Mouse (Mus musculus) limb, embryonic 15.5 days (tissue): ENCODE data around the gene Trip4. TPM values are rescaled to one million over a fixed set of nuclear protein-coding genes. Genes with fewer than 3 reads are reported as not detected.

ENCODE experiments used
- ATAC-seq: fragments of 200-750 bp; cut with Nextera tagmentation; 2 replicates; pipeline ENCODE4 v1.8.0; 2017; ENCODE audit warnings: low read depth, moderate TSS enrichment; ENCODE audit not compliant: insufficient number of reproducible peaks, low FRiP score, low TSS enrichment
- H3K27ac ChIP-seq: fragments of 300-500 bp; sonication (generic); 2 replicates; pipeline ENCODE4 v1.5.1; 2015; ENCODE audit warnings: moderate library complexity, mild to moderate bottlenecking, inconsistent platforms
- H3K27me3 ChIP-seq: fragments of 300-500 bp; sonication (generic); 2 replicates; pipeline ENCODE4 v1.6.1; 2015; ENCODE audit warnings: inconsistent platforms
- H3K36me3 ChIP-seq: fragments of 300-500 bp; sonication (generic); 2 replicates; pipeline ENCODE4 v1.6.1; 2015; ENCODE audit warnings: inconsistent platforms
- H3K4me1 ChIP-seq: fragments of 300-500 bp; sonication (generic); 2 replicates; pipeline ENCODE4 v1.6.1; 2015; ENCODE audit warnings: inconsistent platforms
- H3K4me2 ChIP-seq: fragments of 300-500 bp; sonication (generic); 2 replicates; pipeline ENCODE4 v1.6.1; 2015; ENCODE audit warnings: mild to moderate bottlenecking, inconsistent platforms
- H3K4me3 ChIP-seq: fragments of 300-500 bp; sonication (generic); 2 replicates; pipeline ENCODE4 v1.5.1; 2015; ENCODE audit warnings: mild to moderate bottlenecking, inconsistent platforms
- H3K9ac ChIP-seq: fragments of 300-500 bp; sonication (generic); 2 replicates; pipeline ENCODE4 v1.6.1; 2015; ENCODE audit warnings: inconsistent platforms
- H3K9me3 ChIP-seq: fragments of 300-500 bp; sonication (generic); 2 replicates; pipeline ENCODE4 v1.6.1; 2016; ENCODE audit warnings: inconsistent platforms
- WGBS: fragments of 180-500 bp; shearing (Covaris S2); methylation state at CpG from one replicate; pipeline ENCODE4 v1.1.7; 2015; 5-methylcytosine and 5-hydroxymethylcytosine counted together
- polyA plus RNA-seq: library from polyadenylated mRNA; unstranded; fragments of >200 nt; fragmentation: Nextera tagmentation; extraction: Ambion mirVana; gene quantifications from 2 replicates; pipeline ENCODE4 v1.2.1, GENCODE M21; 2015

Gene Trip4
- polyA plus RNA-seq, 1 experiment from 2014 or later: 35.7 TPM

DNA sequence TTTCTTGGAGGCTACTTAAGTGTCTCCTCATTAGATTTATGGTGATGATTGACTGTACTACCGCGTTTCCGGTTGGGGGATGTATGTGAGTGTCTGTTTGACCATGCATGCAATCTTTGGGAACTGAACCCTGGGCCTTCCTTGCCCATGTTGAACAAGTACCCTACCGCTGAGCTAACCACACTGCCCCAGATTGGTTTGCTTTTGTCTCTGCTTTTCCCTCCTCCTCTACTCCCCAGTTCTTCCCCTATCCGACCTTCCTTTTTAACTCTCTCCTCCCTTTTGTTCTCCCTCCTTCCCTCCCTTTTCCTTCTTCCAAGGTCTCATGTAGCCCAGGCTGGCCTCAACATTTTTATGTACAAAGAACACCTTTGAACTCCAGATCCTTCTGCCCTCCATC lies 17.5 kb downstream of the Trip4 start:
- peak overlapping the region; percentile 55 for H3K9ac ChIP-seq
- under 1% methylated on average over 5 of the region's 5 CpGs for WGBS

GRCm38 (mm10) chr9:65890143-65890628 lies 18.4 kb downstream of the Trip4 start, which contains the start of gene Pclaf:
TSS of gene Pclaf (plus strand) at chr9:65890237.
- under 1% methylated on average over 21 of the region's 21 CpGs for WGBS
- peak within 1 kb of the TSS; percentile 14; the same call in 1 of the 2 replicates for H3K27ac ChIP-seq
- no peaks in the 10 kb centered on the region for H3K27me3 ChIP-seq
- peaks cover 15% of the 10 kb centered on the region for H3K4me1 ChIP-seq
- peak within 1 kb of the TSS; percentile 91 for H3K4me2 ChIP-seq
- peak; percentile 92 for ATAC-seq
- peaks cover 15% of the 10 kb centered on the region for H3K36me3 ChIP-seq
- peak within 1 kb of the TSS; percentile 55 for H3K9ac ChIP-seq
- peak within 1 kb of the TSS; percentile 61 for H3K4me3 ChIP-seq
- no peaks in the 10 kb centered on the region for H3K9me3 ChIP-seq

More for the DNA sequence above, 17.5 kb downstream of the Trip4 start:
- Histone ChIP-seq H3K4me3 (peak overlapping the region; percentile 61), H3K4me2 (peak overlapping the region; percentile 91), H3K36me3 (peaks cover 18% of the 10 kb centered on the region), H3K27me3 (no peaks in the 10 kb centered on the region), H3K4me1 (peaks cover 15% of the 10 kb centered on the region), H3K27ac (no peak overlapping the region), H3K9me3 (no peaks in the 10 kb centered on the region)
- no peak for ATAC-seq

DNA sequence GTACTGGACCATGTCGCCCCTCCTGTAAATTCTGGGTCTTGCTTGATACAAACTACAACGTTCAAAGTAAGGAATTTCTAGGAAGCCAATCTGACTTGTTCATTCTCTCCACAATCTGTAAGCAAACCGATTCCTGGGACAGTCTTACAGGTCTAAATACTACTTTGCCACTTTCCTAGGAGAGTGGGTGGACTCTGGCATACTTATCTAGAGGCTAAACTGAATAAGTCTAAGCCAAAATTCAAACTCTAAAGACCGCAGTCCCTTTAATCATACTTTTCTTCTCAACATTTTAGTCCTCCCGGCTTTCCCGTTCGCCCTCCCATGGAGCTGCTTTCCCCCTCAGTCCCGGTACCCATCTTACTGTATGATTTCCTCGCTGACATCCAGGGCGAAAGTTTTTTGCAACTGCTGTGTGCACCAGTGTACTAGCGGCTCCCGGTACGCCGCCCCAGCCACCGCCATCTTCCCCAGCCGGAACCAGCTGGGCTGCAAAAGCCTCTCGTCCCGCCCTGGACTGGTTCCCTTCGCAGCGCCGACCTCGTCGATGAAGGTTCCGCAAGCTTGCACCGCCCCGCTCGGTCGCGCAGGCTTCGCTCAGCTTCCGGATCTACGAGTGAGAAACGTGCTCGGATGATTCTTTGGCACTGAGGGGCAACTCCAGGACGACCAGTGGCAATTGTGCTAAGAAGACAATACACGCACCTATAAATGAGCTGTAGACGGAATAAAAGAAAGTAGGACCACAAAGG lies 23.9 kb downstream of the Trip4 start:
- under 1% methylated on average over 37 of the region's 37 CpGs for whole genome bisulfite sequencing
- Histone ChIP-seq H3K9me3 (no peaks in the 10 kb centered on the region), H3K27me3 (no peaks in the 10 kb centered on the region), H3K27ac (peak overlapping the region; percentile 82), H3K9ac (peak overlapping the region; percentile 43), H3K4me3 (peak overlapping the region; percentile 56), H3K4me1 (peaks cover 3% of the 10 kb centered on the region; the same call in 1 of the 2 replicates), H3K36me3 (peaks cover 7% of the 10 kb centered on the region; the same call in 1 of the 2 replicates), H3K4me2 (peak overlapping the region; percentile 47)
- ATAC-seq: peak; percentile 90

GRCm38 (mm10) chr9:65859656-65860055 lies 48.9 kb downstream of the Trip4 start:
- no peaks in the 10 kb centered on the region for H3K9me3 ChIP-seq
- H3K4me1 ChIP-seq: no peaks in the 10 kb centered on the region
- H3K4me3 ChIP-seq: no peak overlapping the region
- H3K27ac ChIP-seq: no peak overlapping the region
- H3K4me2 ChIP-seq: no peak overlapping the region
- H3K36me3 ChIP-seq: peaks cover 51% of the 10 kb centered on the region
- no peaks in the 10 kb centered on the region for H3K27me3 ChIP-seq
- no peak for ATAC-seq
- no peak overlapping the region for H3K9ac ChIP-seq
- WGBS: 49% methylated on average over 1 of the region's 1 CpGs

DNA sequence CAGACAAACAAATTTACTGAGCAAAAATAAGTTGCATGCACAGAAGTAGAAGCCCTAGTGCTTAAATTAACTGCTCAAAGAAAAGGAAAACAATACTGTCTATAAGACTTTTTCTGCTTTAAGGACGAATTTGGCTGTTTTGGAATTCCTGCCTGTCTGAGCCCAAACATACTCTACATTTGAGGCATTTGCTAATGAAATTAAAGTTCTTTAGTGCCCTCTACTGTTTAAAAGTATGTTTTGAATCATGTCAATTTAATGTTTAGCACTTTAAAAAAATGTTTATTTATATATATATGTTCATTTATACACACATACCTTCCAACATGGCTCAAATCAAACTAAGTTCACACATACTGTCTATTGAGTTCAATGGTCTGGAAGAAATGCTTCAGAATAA lies 58.4 kb downstream of the Trip4 start:
- Histone ChIP-seq H3K4me3 (no peak overlapping the region), H3K9me3 (no peaks in the 10 kb centered on the region), H3K9ac (no peak overlapping the region), H3K4me2 (no peak overlapping the region), H3K36me3 (peaks cover 45% of the 10 kb centered on the region), H3K27me3 (no peaks in the 10 kb centered on the region), H3K4me1 (peaks cover 7% of the 10 kb centered on the region), H3K27ac (no peak overlapping the region)
- ATAC-seq: no peak
- WGBS: 11% methylated on average over 1 of the region's 1 CpGs

GRCm38 (mm10) chr9:65848154-65848553 lies 60.4 kb downstream of the Trip4 start:
- no peaks in the 10 kb centered on the region for H3K27me3 ChIP-seq
- H3K4me3 ChIP-seq: no peak overlapping the region
- ATAC-seq: no peak
- H3K27ac ChIP-seq: 0 out of 2 replicates have a peak overlapping the region, but pooled peaks have one; percentile 19
- no peaks in the 10 kb centered on the region for H3K9me3 ChIP-seq
- no peak overlapping the region for H3K9ac ChIP-seq
- H3K4me1 ChIP-seq: peaks cover 13% of the 10 kb centered on the region
- peaks cover 29% of the 10 kb centered on the region for H3K36me3 ChIP-seq
- no peak overlapping the region for H3K4me2 ChIP-seq

DNA sequence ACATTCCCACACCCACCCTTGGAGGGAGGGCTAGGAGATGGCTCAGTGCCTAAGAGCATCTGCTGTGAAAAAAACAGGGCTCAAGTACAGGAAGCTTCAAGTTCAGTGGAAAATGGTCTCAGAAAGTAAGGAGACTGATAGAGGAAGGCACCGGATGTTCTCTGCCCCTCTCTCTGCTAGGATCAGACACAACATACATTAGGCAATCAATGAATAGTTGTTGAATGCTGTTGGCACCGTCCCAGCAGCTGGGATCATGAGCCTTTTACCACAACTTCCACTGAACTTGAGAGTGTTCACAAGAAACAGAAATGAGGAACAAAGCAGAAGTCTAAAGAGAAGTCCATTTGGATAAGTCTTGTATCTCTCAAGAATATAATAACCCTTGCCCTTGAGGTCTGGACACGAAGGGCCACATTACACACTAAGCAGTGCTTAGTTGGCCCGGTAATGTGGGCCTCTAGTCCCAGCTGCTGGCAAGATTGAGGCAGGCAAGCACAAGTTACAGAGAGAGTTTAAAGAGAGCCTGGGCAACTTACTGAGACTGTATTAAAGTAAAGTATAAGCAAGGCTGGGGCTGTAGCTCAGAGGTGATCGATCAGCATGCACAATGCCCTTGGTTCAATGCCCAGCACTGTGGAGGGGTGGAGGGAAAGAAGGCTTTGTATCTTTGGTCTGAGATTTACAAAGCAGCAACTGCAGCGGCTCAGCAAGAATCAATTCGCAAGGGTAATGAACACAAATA lies 64.0 kb downstream of the Trip4 start:
- ATAC-seq: no peak
- H3K27ac ChIP-seq: no peak overlapping the region
- no peak overlapping the region for H3K4me3 ChIP-seq
- H3K27me3 ChIP-seq: no peaks in the 10 kb centered on the region
- no peak overlapping the region for H3K4me2 ChIP-seq
- H3K36me3 ChIP-seq: peaks cover 18% of the 10 kb centered on the region
- 73% methylated on average over 7 of the region's 7 CpGs for WGBS
- H3K4me1 ChIP-seq: peaks cover 13% of the 10 kb centered on the region
- H3K9ac ChIP-seq: no peak overlapping the region
- H3K9me3 ChIP-seq: no peaks in the 10 kb centered on the region

GRCm38 (mm10) chr9:65839841-65840240 lies 68.8 kb downstream of the Trip4 start:
- H3K9me3 ChIP-seq: no peaks in the 10 kb centered on the region
- no peak overlapping the region for H3K4me2 ChIP-seq
- H3K36me3 ChIP-seq: peaks cover 27% of the 10 kb centered on the region
- H3K27ac ChIP-seq: no peak overlapping the region
- peaks cover 3% of the 10 kb centered on the region; the same call in 1 of the 2 replicates for H3K4me1 ChIP-seq
- H3K27me3 ChIP-seq: no peaks in the 10 kb centered on the region
- no peak for ATAC-seq
- no peak overlapping the region for H3K9ac ChIP-seq
- H3K4me3 ChIP-seq: no peak overlapping the region
- WGBS: 97% methylated on average over 1 of the region's 1 CpGs

DNA sequence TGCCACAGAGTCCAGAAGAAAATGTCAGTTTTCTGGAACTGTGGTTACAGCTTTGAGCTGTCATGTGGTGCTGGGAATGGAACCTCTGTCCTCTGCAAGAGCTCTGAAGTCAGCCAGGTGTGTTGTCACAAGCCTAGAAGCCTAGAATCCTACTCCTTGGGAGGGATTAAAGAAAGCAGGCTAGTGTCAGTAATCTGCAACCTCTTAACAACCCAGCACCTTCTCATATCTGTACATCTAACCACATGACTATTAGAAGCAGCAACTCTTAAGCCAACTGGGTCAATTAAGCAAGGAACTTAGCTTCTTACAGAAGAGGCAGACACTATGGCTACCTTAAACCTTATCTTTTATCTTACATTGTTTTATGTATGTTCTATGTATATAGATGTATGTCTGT lies 71.7 kb downstream of the Trip4 start:
- no peak for ATAC-seq
- H3K9ac ChIP-seq: no peak overlapping the region
- H3K4me1 ChIP-seq: no peaks in the 10 kb centered on the region
- H3K4me2 ChIP-seq: no peak overlapping the region
- H3K9me3 ChIP-seq: no peaks in the 10 kb centered on the region
- H3K4me3 ChIP-seq: no peak overlapping the region
- no peaks in the 10 kb centered on the region for H3K27me3 ChIP-seq
- H3K36me3 ChIP-seq: peaks cover 30% of the 10 kb centered on the region
- H3K27ac ChIP-seq: no peak overlapping the region

GRCm38 (mm10) chr9:65834628-65835354 lies 73.8 kb downstream of the Trip4 start:
- no peak for ATAC-seq
- Histone ChIP-seq H3K9ac (no peak overlapping the region), H3K27me3 (no peaks in the 10 kb centered on the region), H3K4me3 (no peak overlapping the region), H3K4me2 (no peak overlapping the region), H3K27ac (no peak overlapping the region), H3K9me3 (no peaks in the 10 kb centered on the region), H3K4me1 (no peaks in the 10 kb centered on the region), H3K36me3 (peaks cover 22% of the 10 kb centered on the region)
- 76% methylated on average over 10 of the region's 10 CpGs for WGBS

DNA sequence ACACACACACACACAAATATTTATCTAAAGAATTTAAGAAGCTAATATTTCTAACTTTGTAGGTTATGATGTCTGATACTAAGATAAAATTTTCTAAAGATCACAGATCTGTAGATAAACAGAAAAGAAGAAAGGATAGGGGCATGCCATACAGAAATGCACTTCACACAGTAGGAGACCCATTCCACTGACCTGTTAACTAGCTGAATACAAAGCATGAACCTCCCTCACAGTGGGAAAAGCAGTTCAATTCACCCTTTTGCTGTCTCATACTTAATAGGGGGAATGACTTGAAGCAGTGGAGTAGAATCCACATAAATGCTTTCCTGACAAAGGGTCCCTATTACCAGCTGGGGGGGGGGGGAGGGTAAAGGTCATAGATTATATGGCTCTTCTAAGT lies 75.0 kb downstream of the Trip4 start:
- no peak overlapping the region for H3K27ac ChIP-seq
- H3K9ac ChIP-seq: no peak overlapping the region
- peaks cover 18% of the 10 kb centered on the region for H3K36me3 ChIP-seq
- no peaks in the 10 kb centered on the region for H3K9me3 ChIP-seq
- no peak for ATAC-seq
- no peak overlapping the region for H3K4me2 ChIP-seq
- H3K4me1 ChIP-seq: peaks cover 2% of the 10 kb centered on the region; the same call in 1 of the 2 replicates
- no peaks in the 10 kb centered on the region for H3K27me3 ChIP-seq
- no peak overlapping the region for H3K4me3 ChIP-seq
